Mouse (Mus musculus): ENCODE data around the gene Mmp20. TPM values are rescaled to one million over a fixed set of nuclear protein-coding genes. Genes with fewer than 3 reads are reported as not detected.

Gene Mmp20
- not detected in 2 replicates for polyA plus RNA-seq (2012; ENCODE audit: low replicate concordance)

GRCm38 (mm10) chr9:7627931-7628330 is at the start of gene Mmp20:
TSS of gene Mmp20 (plus strand) at chr9:7628231.

GRCm38 (mm10) chr9:7691790-7692189 is 63.8 kb downstream of the Mmp20 start, which contains the start of gene Mmp7:
TSS of gene Mmp7 (plus strand) at chr9:7692090.

Other genes with a start within 250 kb of the Mmp20 start
- gene Mmp1b, start 240.2 kb upstream of the Mmp20 start, polyA plus RNA-seq (2012; ENCODE audit: low replicate concordance): not detected in 2 replicates
- gene Mmp3, start 182.4 kb upstream of the Mmp20 start, polyA plus RNA-seq (2012; ENCODE audit: low replicate concordance): not detected in 2 replicates
- gene Mmp10, start 125.9 kb upstream of the Mmp20 start, polyA plus RNA-seq (2012; ENCODE audit: low replicate concordance): not detected in 2 replicates
- 1.2 and 1.7 TPM in 2 replicates for gene Mmp8, start 69.8 kb upstream of the Mmp20 start, polyA plus RNA-seq (2012; ENCODE audit: low replicate concordance)
- 0.07 TPM in 1 of 2 replicates, not detected in the other for gene Mmp27, start 56.8 kb upstream of the Mmp20 start, polyA plus RNA-seq (2012; ENCODE audit: low replicate concordance)
- not detected in 2 replicates for gene Mmp7, start 63.9 kb downstream of the Mmp20 start, polyA plus RNA-seq (2012; ENCODE audit: low replicate concordance)
- 124 and 240 TPM in 2 replicates for gene Tmem123, start 135.8 kb downstream of the Mmp20 start, polyA plus RNA-seq (2012; ENCODE audit: low replicate concordance)
- 15.0 and 17.3 TPM in 2 replicates for gene Birc2, start 208.8 kb downstream of the Mmp20 start, polyA plus RNA-seq (2012; ENCODE audit: low replicate concordance)
- gene Birc3, start 245.0 kb downstream of the Mmp20 start, polyA plus RNA-seq (2012; ENCODE audit: low replicate concordance): 30.5 and 40.1 TPM in 2 replicates

Data from hematopoietic multipotent progenitor cell, adult 10-12 weeks (in vitro differentiated cells).